Mouse (Mus musculus) hindbrain, embryonic 11.5 days (tissue): ENCODE measurements around the gene Abhd12b. TPM values are rescaled to one million over a fixed set of nuclear protein-coding genes. Genes with fewer than 3 reads are reported as not detected.

Experiments
- ATAC-seq: fragments of 200-750 bp; cut with Nextera tagmentation; 2 replicates; pipeline ENCODE4 v1.8.0; 2017; ENCODE audit warnings: mild to moderate bottlenecking, moderate TSS enrichment, moderate library complexity; ENCODE audit not compliant: low FRiP score
- DNase-seq: peaks from one replicate; pipeline ENCODE4 v3.0.0-alpha.2; 2015; ENCODE audit warnings: low spot score
- H3K27ac ChIP-seq: fragments of 300-500 bp; sonication (generic); 2 replicates; pipeline ENCODE4 v1.5.1; 2014; ENCODE audit warnings: mild to moderate bottlenecking, low read depth, low read length
- H3K27me3 ChIP-seq: fragments of 300-500 bp; sonication (generic); 2 replicates; pipeline ENCODE4 v1.6.1; 2014; ENCODE audit warnings: mild to moderate bottlenecking, low read length, moderate library complexity, mixed read lengths; ENCODE audit not compliant: control insufficient read depth, insufficient read depth
- H3K36me3 ChIP-seq: fragments of 300-500 bp; sonication (generic); 2 replicates; pipeline ENCODE4 v1.6.1; 2014; ENCODE audit warnings: mild to moderate bottlenecking, low read length, moderate library complexity, mixed read lengths; ENCODE audit not compliant: control insufficient read depth, insufficient read depth
- H3K4me1 ChIP-seq: fragments of 300-500 bp; sonication (generic); replicated peaks from 2 replicates; pipeline ENCODE4 v1.6.1; 2014; ENCODE audit warnings: low read length, mixed read lengths; ENCODE audit not compliant: control insufficient read depth, insufficient read depth
- H3K4me2 ChIP-seq: fragments of 300-500 bp; sonication (generic); replicated peaks from 2 replicates; pipeline ENCODE4 v1.6.1; 2014; ENCODE audit warnings: mild to moderate bottlenecking, low read depth, low read length
- H3K4me3 ChIP-seq: fragments of 300-500 bp; sonication (generic); 2 replicates; pipeline ENCODE4 v1.5.1; 2014; ENCODE audit warnings: low read depth, low read length
- H3K9ac ChIP-seq: fragments of 300-500 bp; sonication (generic); 2 replicates; pipeline ENCODE4 v1.6.1; 2014; ENCODE audit warnings: low read depth, low read length
- H3K9me3 ChIP-seq: fragments of 300-500 bp; sonication (generic); 2 replicates; pipeline ENCODE4 v1.6.1; 2016; ENCODE audit warnings: low read length; ENCODE audit not compliant: control insufficient read depth
- WGBS: fragments of 180-500 bp; shearing (Covaris S2); extraction: QIAGEN DNeasy Blood & Tissue Kit; methylation state at CpG from one replicate; pipeline ENCODE4 v1.1.7; 2014; 5-methylcytosine and 5-hydroxymethylcytosine counted together
- polyA plus RNA-seq: library from polyadenylated mRNA; unstranded; fragments of >200 nt; fragmentation: Nextera tagmentation; extraction: Ambion mirVana; gene quantifications from 2 replicates; pipeline ENCODE4 v1.2.1, GENCODE M21; 2014

The Abhd12b gene
- polyA plus RNA-seq, 1 experiment from 2014 or later, result not detected

GRCm38 (mm10) chr12:70226655-70227054, 72.7 kb downstream of the Abhd12b start:
- 0 out of 2 replicates have a peak, but pooled peaks have one; percentile 13 for ATAC-seq
- H3K9ac ChIP-seq, result peak overlapping the region; percentile 56
- H3K4me1 ChIP-seq, result 0 out of 2 replicates have a peak, but pooled peaks cover 6% of the 10 kb centered on the region
- H3K36me3 ChIP-seq, result no peaks in the 10 kb centered on the region
- H3K4me3 ChIP-seq, result peak overlapping the region; percentile 44
- peaks cover 3% of the 10 kb centered on the region; the same call in 1 of the 2 replicates for H3K27me3 ChIP-seq
- DNase-seq, result no peak
- H3K9me3 ChIP-seq, result no peaks in the 10 kb centered on the region
- WGBS, result 33% methylated on average over 5 of the region's 5 CpGs
- no peak overlapping the region for H3K27ac ChIP-seq
- peak overlapping the region; percentile 92 for H3K4me2 ChIP-seq

DNA sequence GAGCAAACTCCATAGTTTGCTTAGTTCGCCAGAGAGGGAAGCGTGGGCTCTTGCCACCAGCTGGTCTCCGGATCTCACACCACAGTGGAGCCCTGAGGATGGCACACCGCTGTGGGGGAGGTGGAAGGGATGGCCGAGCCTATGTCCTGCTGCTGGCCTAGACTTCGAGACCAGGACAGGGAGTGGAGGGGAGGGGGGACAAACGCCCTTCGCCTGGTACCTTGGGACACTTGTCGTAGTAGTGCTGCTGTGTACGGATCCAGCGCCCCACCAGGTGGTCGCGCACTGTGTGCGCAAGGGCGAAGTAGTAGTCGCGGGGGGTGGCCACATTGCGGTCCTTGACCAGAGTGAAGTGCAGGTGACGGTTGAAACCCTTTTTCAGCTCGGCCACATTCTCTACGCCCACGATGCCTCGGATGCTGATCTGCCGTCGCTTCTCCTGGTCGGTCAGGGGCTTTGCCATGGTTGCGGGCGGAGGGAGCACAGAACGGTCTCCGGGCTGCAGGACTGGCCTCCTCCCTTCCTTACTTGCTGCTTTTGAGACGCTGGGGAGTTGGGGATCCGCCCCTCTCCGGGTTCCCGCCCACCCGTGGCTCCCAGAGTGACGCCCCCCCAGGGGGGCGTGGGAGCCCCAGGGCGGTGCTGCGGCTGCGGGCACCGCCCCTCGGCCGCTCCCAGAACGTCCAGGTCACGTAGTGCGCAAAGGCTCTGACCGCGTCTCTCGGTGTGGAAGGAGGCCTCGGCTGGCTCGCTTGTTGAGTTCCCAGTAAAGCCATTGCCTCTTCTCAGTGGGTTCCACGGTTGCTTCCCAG, 73.4 kb downstream of the Abhd12b start:
- Histone ChIP-seq H3K4me2 (peak overlapping the region; percentile 92), H3K27me3 (peaks cover 3% of the 10 kb centered on the region; the same call in 1 of the 2 replicates), H3K4me1 (0 out of 2 replicates have a peak, but pooled peaks cover 6% of the 10 kb centered on the region), H3K4me3 (peak overlapping the region; percentile 44), H3K9ac (peak overlapping the region; percentile 56), H3K9me3 (no peaks in the 10 kb centered on the region), H3K36me3 (no peaks in the 10 kb centered on the region), H3K27ac (no peak overlapping the region)
- WGBS, result 3% methylated on average over 51 of the region's 52 CpGs
- peak; percentile 83 for ATAC-seq
- peak; percentile 66 for DNase-seq

DNA sequence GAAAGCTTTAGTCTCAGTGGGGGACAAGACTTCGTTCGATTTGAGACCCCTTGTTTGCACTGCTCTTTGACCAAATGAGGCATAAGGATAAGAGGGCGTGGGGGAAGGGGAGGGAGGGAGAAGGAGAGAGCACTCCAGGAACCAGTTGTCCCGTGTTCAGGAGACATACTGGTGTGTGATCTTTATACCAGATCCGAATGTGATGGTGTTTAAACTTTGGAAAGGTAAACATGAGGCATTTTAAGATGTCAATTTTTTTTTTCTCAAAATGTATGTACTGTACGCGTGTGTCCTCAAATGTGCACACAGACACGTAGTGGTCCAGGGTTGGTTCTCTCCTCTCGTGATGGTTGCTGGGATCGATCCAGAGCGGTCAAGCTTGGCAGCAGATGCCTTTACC, 74.2 kb downstream of the Abhd12b start:
- Histone ChIP-seq H3K36me3 (no peaks in the 10 kb centered on the region), H3K4me1 (0 out of 2 replicates have a peak, but pooled peaks cover 6% of the 10 kb centered on the region), H3K27ac (no peak overlapping the region), H3K27me3 (peaks cover 3% of the 10 kb centered on the region; the same call in 1 of the 2 replicates), H3K4me2 (no peak overlapping the region; the same call in 1 of the 2 replicates), H3K4me3 (peak overlapping the region; percentile 44), H3K9ac (no peak overlapping the region), H3K9me3 (no peaks in the 10 kb centered on the region)
- ATAC-seq (no peak), DNase-seq (no peak)
- WGBS, result 59% methylated on average over 11 of the region's 11 CpGs

DNA sequence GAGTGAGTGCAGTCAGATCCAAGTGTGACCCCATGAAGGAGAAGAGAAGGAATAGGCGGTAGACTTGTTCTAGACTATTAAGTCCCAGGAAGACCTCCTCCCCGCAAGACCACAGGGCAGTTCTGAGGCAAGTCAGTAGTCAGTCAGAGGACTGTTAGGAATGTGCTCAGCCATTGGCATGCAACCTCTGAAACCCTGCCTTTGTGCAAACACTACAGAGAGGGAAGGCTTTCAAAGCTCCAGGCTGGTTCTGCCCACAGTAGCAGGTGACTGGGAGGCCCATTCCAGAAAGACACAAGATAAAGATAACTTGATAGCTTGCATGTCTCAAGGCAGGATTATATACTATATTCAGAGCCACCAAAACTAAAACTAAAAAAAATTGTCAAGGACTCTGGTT, 77.4 kb downstream of the Abhd12b start, which contains the start of gene Pygl:
Gene Pygl, minus strand, starts transcription at position 195 of the 400 bp plus-strand sequence.
- no peak within 1 kb of the TSS for H3K27ac ChIP-seq
- WGBS, result 91% methylated on average over 2 of the region's 2 CpGs

GRCm38 (mm10) chr12:70232020-70232544, 78.1 kb downstream of the Abhd12b start:
- H3K4me3 ChIP-seq, result no peak overlapping the region
- H3K36me3 ChIP-seq, result no peaks in the 10 kb centered on the region
- H3K4me1 ChIP-seq, result 0 out of 2 replicates have a peak, but pooled peaks cover under 1% of the 10 kb centered on the region
- DNase-seq, result no peak
- no peak overlapping the region for H3K4me2 ChIP-seq
- no peak for ATAC-seq
- H3K27ac ChIP-seq, result no peak overlapping the region
- no peaks in the 10 kb centered on the region for H3K9me3 ChIP-seq
- H3K27me3 ChIP-seq, result no peaks in the 10 kb centered on the region; the same call in 1 of the 2 replicates
- 57% methylated on average over 5 of the region's 5 CpGs for WGBS
- H3K9ac ChIP-seq, result no peak overlapping the region

More for the DNA sequence above, 77.4 kb downstream of the Abhd12b start, which contains the start of gene Pygl:
- no peak for DNase-seq
- H3K36me3 ChIP-seq, result no peaks in the 10 kb centered on the region
- peaks cover 3% of the 10 kb centered on the region; the same call in 1 of the 2 replicates for H3K27me3 ChIP-seq
- 0 out of 2 replicates have a peak, but pooled peaks cover 6% of the 10 kb centered on the region for H3K4me1 ChIP-seq
- no peak within 1 kb of the TSS for H3K9ac ChIP-seq
- no peak within 1 kb of the TSS for H3K4me3 ChIP-seq
- ATAC-seq, result no peak
- no peak within 1 kb of the TSS for H3K4me2 ChIP-seq
- no peaks in the 10 kb centered on the region for H3K9me3 ChIP-seq

Other genes with a start within 250 kb of the Abhd12b start
- 7.3 and 8.5 TPM in 2 replicates for gene Sav1, start 167.1 kb upstream of the Abhd12b start, polyA plus RNA-seq
- gene Nin, start 40.4 kb upstream of the Abhd12b start, polyA plus RNA-seq, result 14.9 and 15.4 TPM in 2 replicates
- gene Pygl, start 77.3 kb downstream of the Abhd12b start, polyA plus RNA-seq, result 6.6 and 6.8 TPM in 2 replicates
- 14.3 and 18.4 TPM in 2 replicates for gene Trim9, start 193.5 kb downstream of the Abhd12b start, polyA plus RNA-seq